Mouse (Mus musculus) lung, postnatal 25 days (tissue): ENCODE measurements at regions not wholly inside any gene's neighbourhood (a gene's known extent, or its start where the extent isn't known, plus 50 kb on each side); places are given as distances from the start of the nearest gene placed in this dataset.
"Not testable (repeated sequence)": the region's sequence is repeated elsewhere in the genome, so short reads cannot be mapped to it uniquely, and the experiment has no call there.

ENCODE experiments used
- DNase-seq: peaks from one replicate; pipeline ENCODE4 v3.0.0; 2022; ENCODE audit warnings: low spot score

DNA sequence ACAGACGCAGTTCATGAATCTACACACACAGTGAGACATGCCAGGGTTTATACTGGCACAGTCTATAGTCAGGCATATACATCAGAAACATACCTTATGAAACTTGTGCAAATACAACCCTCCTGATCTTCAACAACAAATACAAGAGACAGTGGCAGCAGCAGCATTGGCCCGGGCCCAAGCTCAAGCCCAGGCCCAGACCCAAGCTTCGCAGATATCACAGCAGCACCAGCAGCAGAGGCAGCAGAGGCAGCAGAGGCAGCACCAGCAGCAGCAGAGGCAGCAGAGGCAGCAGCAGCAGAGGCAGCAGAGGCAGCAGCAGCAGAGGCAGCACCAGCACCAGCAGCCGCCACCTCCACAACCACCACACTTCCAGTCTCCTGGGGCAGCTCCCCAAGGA, 80.0 kb downstream of the Samd9l start:
- DNase-seq, result no peak

DNA sequence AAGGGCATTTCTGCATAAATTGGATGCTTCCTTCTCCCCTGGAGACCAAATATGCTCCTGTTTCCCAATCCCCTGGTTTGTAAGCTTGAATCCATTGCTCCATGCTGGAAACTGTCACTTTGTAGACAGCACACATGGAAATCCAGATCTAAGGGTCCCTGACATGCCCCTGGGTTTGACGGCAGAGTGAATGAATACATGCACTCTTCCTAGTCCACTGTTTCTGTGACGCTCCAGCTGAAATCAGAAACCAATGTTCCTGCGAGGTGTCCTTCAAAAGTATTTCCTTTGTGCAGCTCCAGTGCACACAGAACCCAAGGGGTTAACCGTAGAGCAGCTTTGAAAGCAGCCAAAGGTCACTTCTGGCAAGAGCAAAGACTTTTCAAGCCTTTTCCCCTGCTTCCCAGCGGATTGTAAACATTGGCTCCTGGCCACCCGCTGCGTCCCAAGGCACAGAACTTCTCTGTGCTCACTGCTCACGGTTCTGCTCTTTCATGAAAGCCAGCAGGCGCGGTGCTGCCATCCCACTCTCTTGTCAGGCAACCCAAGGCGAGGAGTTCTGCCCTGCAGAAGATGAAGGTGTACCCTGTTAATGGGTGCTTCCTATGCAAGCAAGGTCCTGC, 91.7 kb downstream of the Samd9l start:
- peak; percentile 67 for DNase-seq

DNA sequence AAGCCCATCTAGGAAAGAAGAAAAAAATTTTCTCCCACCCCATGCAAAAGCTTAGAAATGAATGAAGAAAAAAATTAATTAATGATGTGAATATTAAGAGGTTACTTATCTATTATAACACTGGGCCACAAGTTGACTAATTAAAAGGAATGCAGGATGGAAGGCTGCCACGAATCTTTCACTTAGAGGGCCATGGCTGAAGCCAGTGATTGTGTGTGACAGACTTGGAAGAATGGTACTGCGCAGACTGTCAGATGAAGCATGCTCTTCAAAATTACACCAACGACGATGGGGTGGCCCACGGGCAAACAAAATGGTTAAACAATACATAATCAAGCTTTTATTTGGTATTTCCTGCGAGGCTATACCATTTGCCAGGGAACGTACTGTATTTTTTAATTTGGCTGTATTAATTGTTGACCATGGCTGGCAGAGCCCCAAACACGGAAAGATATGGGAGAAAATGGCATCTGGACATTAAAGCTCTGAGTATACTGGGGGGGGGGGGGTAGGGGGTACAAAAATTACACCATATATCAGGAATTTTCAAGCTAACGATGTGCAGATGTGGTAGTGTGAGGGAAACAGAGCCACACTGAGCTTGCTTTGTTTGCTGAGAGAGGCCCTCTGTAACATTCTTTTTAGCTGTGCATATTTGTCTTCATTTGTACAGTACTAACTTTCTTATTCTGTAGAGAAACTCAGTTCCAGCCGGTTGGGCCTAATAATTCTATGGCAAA, 94.3 kb downstream of the Samd9l start:
- DNase-seq, result not testable (repeated sequence)

DNA sequence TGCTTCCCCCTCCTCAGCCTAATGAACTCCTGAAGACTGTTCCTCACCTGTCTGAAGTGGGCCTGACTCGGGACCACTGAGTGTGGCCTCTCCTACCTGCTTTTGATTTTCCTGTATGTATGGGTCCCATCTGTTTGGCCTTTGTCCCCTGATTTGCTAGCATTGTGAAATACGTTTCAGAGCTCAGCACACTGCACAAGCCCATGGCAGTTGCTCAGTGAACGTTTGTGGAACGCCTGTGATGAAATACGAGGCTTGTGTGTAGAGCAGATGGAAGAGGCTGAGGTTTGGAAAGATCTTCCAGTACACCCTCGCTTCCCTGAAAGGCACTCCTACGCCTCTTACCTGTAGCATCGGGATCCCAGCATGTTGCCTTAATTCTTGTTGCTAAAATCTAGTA, 106.1 kb downstream of the Samd9l start:
- not testable (repeated sequence) for DNase-seq

DNA sequence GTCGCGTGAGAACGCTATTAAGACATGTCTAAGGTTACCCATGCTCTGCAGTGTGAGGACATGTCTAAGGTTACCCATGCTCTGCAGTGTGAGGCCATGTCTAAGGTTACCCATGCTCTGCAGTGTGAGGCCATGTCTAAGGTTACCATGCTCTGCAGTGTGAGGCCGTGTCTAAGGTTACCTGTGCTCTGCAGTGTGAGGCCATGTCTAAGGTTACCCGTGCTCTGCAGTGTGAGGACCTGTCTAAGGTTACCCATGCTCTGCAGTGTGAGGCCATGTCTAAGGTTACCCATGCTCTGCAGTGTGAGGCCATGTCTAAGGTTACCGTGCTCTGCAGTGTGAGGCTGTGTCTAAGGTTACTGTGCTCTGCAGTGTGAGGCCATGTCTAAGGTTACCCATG, 107.4 kb downstream of the Samd9l start:
- not testable (repeated sequence) for DNase-seq

DNA sequence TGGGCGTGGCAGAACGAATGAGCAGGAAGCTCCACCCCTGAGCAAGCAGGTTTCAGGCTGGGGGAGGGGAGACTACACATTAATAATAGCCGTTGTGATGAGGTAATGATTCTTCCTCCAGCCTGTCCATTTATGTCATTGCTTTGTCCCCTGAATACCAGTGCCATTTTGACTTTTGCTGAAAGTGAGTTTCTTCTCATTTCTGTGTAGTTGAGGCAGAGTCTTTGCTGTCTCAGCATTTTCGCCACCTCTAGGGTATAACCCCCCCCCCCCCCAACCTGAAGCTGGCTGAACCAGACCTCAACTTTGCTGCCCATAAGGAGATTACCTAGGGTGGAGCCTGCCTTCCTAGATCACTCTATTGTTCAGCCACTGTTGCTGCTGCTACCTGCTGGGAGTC, 130.6 kb downstream of the Samd9l start:
- DNase-seq, result not testable (repeated sequence)

DNA sequence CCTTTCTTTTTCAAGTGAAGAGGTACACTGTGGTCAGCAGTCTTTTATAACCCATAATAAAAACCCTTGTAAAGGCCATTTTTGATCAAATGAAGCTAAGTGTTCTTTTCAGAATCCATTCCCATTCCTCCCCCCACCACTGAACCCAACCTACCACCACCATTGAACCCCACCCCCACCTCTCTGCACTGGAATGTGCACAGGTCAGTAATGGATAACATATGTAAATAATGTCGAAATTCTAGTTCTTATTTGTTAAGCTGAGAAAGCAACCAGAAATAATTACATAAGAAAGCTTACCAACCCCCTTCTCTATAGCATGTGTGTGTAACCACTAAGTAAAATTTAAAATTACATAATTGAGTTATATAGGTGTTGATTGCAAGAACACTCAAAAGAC, 133.9 kb downstream of the Samd9l start:
- not testable (repeated sequence) for DNase-seq
